Mouse (Mus musculus): ENCODE data around the gene 1700020A23Rik.
"Not testable (repeated sequence)": the region's sequence is repeated elsewhere in the genome, so short reads cannot be mapped to it uniquely, and the experiment has no call there.

1700020A23Rik gene

GRCm38 (mm10) chr2:130404939-130405338, at the start of gene 1700020A23Rik, which contains the start of gene Gm28372:
Gene 1700020A23Rik, plus strand, starts transcription at chr2:130405259.
Gene Gm28372, plus strand, starts transcription at chr2:130405239.
- DNase-seq: no peak

GRCm38 (mm10) chr2:130357551-130357950, 47.5 kb upstream of the 1700020A23Rik start:
- DNase-seq: no peak

- DNase-seq: no peak
Measured at GRCm38 (mm10) chr2:130358852-130359251, 46.2 kb upstream of the 1700020A23Rik start.

GRCm38 (mm10) chr2:130362511-130363026, 42.5 kb upstream of the 1700020A23Rik start:
- peak; percentile 68 for DNase-seq

GRCm38 (mm10) chr2:130365211-130366094, 39.6 kb upstream of the 1700020A23Rik start:
- no peak for DNase-seq

- no peak for DNase-seq
Measured at GRCm38 (mm10) chr2:130367386-130367785, 37.7 kb upstream of the 1700020A23Rik start.

GRCm38 (mm10) chr2:130373026-130373425, 32.0 kb upstream of the 1700020A23Rik start:
- DNase-seq: not testable (repeated sequence)

- DNase-seq: no peak
Measured at GRCm38 (mm10) chr2:130374951-130375350, 30.1 kb upstream of the 1700020A23Rik start.

GRCm38 (mm10) chr2:130383205-130383604, 21.9 kb upstream of the 1700020A23Rik start:
- no peak for DNase-seq

GRCm38 (mm10) chr2:130383895-130384294, 21.2 kb upstream of the 1700020A23Rik start:
- DNase-seq: no peak

- DNase-seq: no peak
Measured at GRCm38 (mm10) chr2:130386212-130386611, 18.8 kb upstream of the 1700020A23Rik start.

GRCm38 (mm10) chr2:130388796-130389195, 16.3 kb upstream of the 1700020A23Rik start:
- DNase-seq: no peak

GRCm38 (mm10) chr2:130390993-130391625, 13.9 kb upstream of the 1700020A23Rik start:
- DNase-seq: no peak

- no peak for DNase-seq
Measured at GRCm38 (mm10) chr2:130392836-130393235, 12.2 kb upstream of the 1700020A23Rik start.

GRCm38 (mm10) chr2:130395696-130396095, 9.4 kb upstream of the 1700020A23Rik start:
- no peak for DNase-seq

GRCm38 (mm10) chr2:130397186-130397985, 7.7 kb upstream of the 1700020A23Rik start, which contains the start of gene Cpxm1:
Gene Cpxm1, minus strand, starts transcription at chr2:130397574.
- DNase-seq: peak; percentile 38

- no peak for DNase-seq
Measured at GRCm38 (mm10) chr2:130398091-130398490, 7.0 kb upstream of the 1700020A23Rik start.

GRCm38 (mm10) chr2:130400046-130400445, 5.0 kb upstream of the 1700020A23Rik start:
- DNase-seq: no peak

GRCm38 (mm10) chr2:130401891-130402290, 3.2 kb upstream of the 1700020A23Rik start:
- DNase-seq: no peak

- DNase-seq: no peak
Measured at GRCm38 (mm10) chr2:130406178-130406577, 1.1 kb downstream of the 1700020A23Rik start, which contains the start of gene Tmem239. Gene Tmem239, plus strand, starts transcription at chr2:130406478.

- DNase-seq: no peak
Measured at GRCm38 (mm10) chr2:130408194-130408593, 3.1 kb downstream of the 1700020A23Rik start.
